Mouse (Mus musculus): ENCODE data around the gene Mymk.

Mymk gene

DNA sequence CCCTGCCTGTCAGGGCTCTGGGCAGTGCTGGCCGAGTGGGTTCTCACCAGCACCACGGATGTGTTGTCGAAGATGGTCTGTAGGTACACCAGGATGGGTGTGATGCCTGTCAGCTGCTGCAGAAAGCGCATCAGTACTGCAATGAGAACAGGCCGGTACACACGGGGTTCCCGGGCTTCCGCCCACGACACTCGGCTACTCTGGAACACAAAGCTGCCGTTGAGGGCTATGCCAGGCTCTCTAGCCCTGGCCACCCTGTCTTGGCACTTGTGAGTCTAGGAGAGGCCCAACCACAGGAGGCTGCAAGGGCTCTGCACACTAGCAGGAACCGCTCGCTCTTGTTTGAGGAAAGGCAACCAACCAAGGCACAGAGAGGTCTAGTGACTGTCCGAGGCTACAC is 47.8 kb downstream of the Mymk start:
- ChIA-PET CTCF (interaction anchor here (0.5 to 5.7 kb wide), 5 partner anchors 14 to 388 kb away, joined by 3 to 26 read pairs (median 4); no protein-coding TSS in a partner anchor), POLR2A (interaction anchor here in 3 of 4 experiments (0.5 to 1.5 kb wide), 8 partner anchors 8 to 1602 kb away, joined by 3 to 5 read pairs (median 4); no protein-coding TSS in a partner anchor)

DNA sequence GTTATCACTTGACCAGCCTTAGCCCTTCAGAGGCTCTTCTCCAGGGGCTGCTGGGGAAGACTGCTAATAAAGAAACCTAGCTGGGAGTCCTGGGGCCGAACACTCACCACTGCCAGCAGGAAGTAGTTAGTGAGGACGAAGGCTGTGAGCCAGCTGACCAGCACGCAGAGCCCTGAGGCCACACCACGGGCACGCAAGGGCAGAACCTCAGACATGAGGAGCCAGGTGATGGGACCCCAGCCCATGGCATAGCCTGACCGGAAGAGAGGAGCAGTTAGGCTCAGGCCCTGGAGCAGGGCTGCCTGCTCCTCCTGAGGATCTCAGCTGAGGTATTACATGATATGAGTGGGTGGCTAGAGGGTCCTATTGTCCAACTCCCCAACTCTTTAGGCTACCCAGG is 49.4 kb downstream of the Mymk start:
- POLR2A ChIA-PET, result interaction anchor here in 1 of 4 experiments (1.0 kb wide), 2 partner anchors 9 to 111 kb away, joined by 3 read pairs; no protein-coding TSS in a partner anchor
- CTCF ChIA-PET, result interaction anchor here (0.5 to 1.3 kb wide), 4 partner anchors 16 to 829 kb away, joined by 3 to 7 read pairs (median 4); no protein-coding TSS in a partner anchor

DNA sequence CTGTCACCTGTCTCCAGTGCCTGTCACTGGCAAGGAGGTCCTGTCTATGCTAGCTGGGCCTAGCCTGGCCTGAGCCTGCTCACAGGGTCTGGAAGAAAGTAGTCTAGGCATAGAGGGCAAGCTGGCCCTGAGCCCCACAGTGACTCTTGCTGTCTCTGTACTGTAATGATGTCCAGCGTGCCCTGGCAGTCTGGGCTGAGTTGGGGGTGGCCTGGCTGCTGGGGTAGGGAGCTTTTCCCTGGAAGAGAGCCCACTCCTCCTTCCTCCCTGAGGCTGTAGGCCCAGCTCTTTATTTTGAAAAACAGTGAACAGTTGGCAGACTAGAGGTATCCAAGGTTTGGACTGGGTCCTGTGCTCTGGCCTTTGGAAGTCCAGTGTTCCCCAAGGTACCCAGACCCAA is 50.9 kb downstream of the Mymk start:
- POLR2A ChIA-PET, result no interaction called here
- CTCF ChIA-PET, result interaction anchor here in 2 of 4 experiments (0.6 to 1.1 kb wide), 2 partner anchors 18 to 1515 kb away, joined by 3 read pairs; no protein-coding TSS in a partner anchor

DNA sequence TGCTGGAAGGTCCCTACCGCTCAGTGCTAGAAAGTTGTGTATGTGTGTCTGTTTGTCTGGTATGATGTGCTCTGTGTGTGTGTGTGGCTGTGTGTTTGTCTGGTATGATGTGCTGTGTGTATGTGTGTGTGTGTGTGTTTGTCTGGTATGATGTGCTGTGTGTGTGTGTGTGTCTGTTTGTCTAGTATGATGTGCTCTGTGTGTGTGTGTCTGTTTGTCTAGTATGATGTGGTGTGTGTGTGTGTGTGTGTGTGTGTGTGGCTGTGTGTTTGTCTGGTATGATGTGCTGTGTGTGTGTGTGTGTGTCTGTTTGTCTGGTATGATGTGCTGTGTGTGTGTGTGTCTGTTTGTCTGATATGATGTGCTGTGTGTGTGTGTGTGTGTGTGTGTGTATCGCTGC is 52.4 kb downstream of the Mymk start:
- CTCF ChIA-PET, result interaction anchor here in 1 of 4 experiments (3.0 kb wide), 1 partner anchor 8 kb away, joined by 35 read pairs; the partner anchor contains the start of gene Slc2a6
- POLR2A ChIA-PET, result interaction anchor here in 3 of 4 experiments (0.7 to 4.2 kb wide), 4 partner anchors 8 to 1188 kb away, joined by 3 to 19 read pairs (median 4); partner anchors contain the start of genes Slc2a6 (in 2 of the 3) and Cacfd1 (in 1 of the 3)

DNA sequence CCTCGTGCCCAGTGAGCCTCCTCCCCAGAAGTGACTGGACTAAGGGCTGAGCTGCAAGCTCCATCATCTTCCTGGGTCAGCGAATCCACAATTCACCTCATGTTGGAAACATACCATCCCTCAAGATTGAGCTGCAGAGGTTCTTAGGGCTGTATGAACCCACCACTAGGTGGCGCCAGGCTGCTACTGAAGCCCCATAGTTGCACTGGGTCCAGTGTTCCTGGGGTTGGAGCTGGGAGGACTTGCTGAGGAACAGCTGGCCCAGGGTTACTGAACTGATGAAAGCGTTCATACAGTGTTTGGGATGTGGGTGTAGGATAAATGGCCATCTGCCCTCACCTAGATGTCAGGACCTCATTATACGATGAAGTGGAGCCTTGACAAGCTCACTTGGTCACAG is 54.2 kb downstream of the Mymk start:
- ChIA-PET CTCF (interaction anchor here (0.6 to 3.4 kb wide), 73 partner anchors 8 to 1589 kb away, joined by 3 to 71 read pairs (median 4); partner anchors contain the start of genes Slc2a6 (in 4 of the 4), Surf6 (in 2 of the 4), Agpat2 (in 1 of the 4) and Cacfd1 (in 1 of the 4)), POLR2A (interaction anchor here (0.7 to 4.2 kb wide), 21 partner anchors 8 to 514 kb away, joined by 3 to 19 read pairs (median 4); partner anchors contain the start of genes Slc2a6 (in 3 of the 4), Cacfd1 (in 1 of the 4), Stkld1 (in 1 of the 4) and Surf6 (in 1 of the 4))
